Mouse (Mus musculus): Measurements from ENCODE around the gene Vmn1r199.

GRCm38 (mm10) chr13:22333269-22333668 is 46.3 kb upstream of the Vmn1r199 start:
- TF ChIP-seq POLR2A (IDR thresholded peaks at IDR 0.05; ENCODE audit: low read depth, low read length) (no peak), CTCF (IDR thresholded peaks at IDR 0.05; ENCODE audit: extremely low read depth, insufficient read length, insufficient replicate concordance, low read depth, low read length) (no peak)
